Mouse (Mus musculus): Measurements from ENCODE around the gene Rapgef6.

DNA sequence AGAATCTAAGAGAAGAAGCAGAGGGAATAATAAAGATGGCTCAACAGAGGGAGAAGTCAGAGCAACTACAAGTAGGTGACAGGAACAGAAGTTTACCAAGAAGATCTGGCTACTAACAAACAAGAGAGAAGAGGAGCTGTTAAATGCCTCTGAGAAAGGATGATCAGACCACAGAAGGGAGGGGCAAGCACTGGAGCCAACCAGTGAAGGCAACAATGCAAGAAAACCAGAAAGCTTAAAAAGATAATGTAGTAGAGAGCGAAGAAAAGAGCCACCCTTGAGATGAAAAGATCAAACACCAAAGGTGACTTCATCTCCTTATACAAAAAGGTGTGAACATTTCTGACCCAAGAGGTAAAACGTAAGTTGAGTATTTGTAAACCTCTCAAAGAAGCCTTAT lies 218.7 kb downstream of the Rapgef6 start:
- no peak for TF ChIP-seq POLR2A (IDR thresholded peaks at IDR 0.05; ENCODE audit: insufficient read depth, low read depth, low read length)
- no peak for TF ChIP-seq CTCF (IDR thresholded peaks at IDR 0.05)

All from heart, adult 2 months (tissue).